Comparison of ENCODE assay signal across 24 mouse cellular contexts in the genomic region with DNA sequence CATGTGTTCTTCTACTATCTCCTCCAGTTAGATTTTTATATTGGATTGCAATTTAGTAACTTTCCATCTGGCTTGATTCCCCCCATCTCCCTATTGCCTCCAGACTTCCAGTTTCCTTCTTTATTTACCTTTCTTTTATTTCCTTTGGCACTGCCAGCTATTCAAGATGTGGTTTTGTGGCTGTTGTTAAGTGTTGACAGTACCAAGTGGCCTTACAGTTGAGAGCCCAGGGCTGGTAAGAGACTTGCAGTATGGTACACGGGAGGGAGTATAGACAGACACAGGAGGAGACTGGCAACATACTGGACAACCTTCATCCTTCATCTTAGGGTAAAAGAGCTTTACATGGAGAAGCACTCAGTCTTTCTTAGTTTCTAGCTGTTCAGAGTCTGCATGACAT.
"Had no signal": no experiment of that assay in that cellular context is flagged by ENCODE, and none has a peak within 500 bp of the region (broad histone marks: within the 10 kb centered on the region; RNA-seq: fewer than 3 reads in every experiment).

No protein-coding gene starts in this region.

- H3K27me3 ChIP-seq: limb, embryonic 12.5 days; limb, embryonic 15.5 days; midbrain, embryonic 12.5 days; midbrain, embryonic 15.5 days; neural tube, embryonic 12.5 days; neural tube, embryonic 15.5 days had no signal

- H3K9me3 ChIP-seq: limb, embryonic 12.5 days; limb, embryonic 15.5 days; midbrain, embryonic 12.5 days; midbrain, embryonic 15.5 days; neural tube, embryonic 12.5 days; neural tube, embryonic 15.5 days had no signal

- H3K27ac ChIP-seq: left cerebral cortex, adult 2 months; limb, embryonic 12.5 days; limb, embryonic 15.5 days; liver, embryonic 14.5 days; macrophage; midbrain, embryonic 12.5 days; midbrain, embryonic 15.5 days; neural tube, embryonic 12.5 days; neural tube, embryonic 15.5 days; stomach, postnatal 0 days had no signal

- ATAC-seq: intestine, postnatal 0 days; liver, postnatal 0 days; midbrain, embryonic 15.5 days had no signal

- H3K4me2 ChIP-seq: limb, embryonic 12.5 days; limb, embryonic 15.5 days; liver, embryonic 11.5 days; midbrain, embryonic 12.5 days; midbrain, embryonic 15.5 days; neural tube, embryonic 12.5 days; neural tube, embryonic 15.5 days had no signal

- H3K4me1 ChIP-seq: limb, embryonic 12.5 days; limb, embryonic 15.5 days; midbrain, embryonic 12.5 days; midbrain, embryonic 15.5 days; neural tube, embryonic 12.5 days; neural tube, embryonic 15.5 days had no signal

- H3K9ac ChIP-seq: limb, embryonic 12.5 days; limb, embryonic 15.5 days; liver, embryonic 14.5 days; liver, postnatal 0 days; midbrain, embryonic 12.5 days; midbrain, embryonic 15.5 days; neural tube, embryonic 12.5 days; neural tube, embryonic 15.5 days had no signal

- H3K4me3 ChIP-seq: left cerebral cortex, adult 2 months; limb, embryonic 12.5 days; limb, embryonic 15.5 days; midbrain, embryonic 12.5 days; midbrain, embryonic 15.5 days; neural tube, embryonic 12.5 days; neural tube, embryonic 15.5 days had no signal

- DNase-seq: kidney, adult 2 months; kidney, postnatal 10 days; kidney, postnatal 36 days; layer of hippocampus, postnatal 36 days; left cerebral cortex, postnatal 4 days; liver, postnatal 0 days; right cerebral cortex, adult 18-20 months; right cerebral cortex, postnatal 14 days; right cerebral cortex, postnatal 4 days; thymus, adult 2 months; thymus, postnatal 14 days; thymus, postnatal 4 days had no signal
